Mouse (Mus musculus) hindlimb bud, embryonic 11.5 days (tissue): ENCODE measurements at regions not wholly inside any gene's neighbourhood (a gene's known extent, or its start where the extent isn't known, plus 50 kb on each side); places are given as distances from the start of the nearest gene placed in this dataset.

Source experiments
- DNase-seq: peaks from one replicate; pipeline ENCODE4 v3.0.0-alpha.2; 2012; ENCODE audit warnings: low read depth, low spot score; ENCODE audit errors: extremely low spot score

- no peak for DNase-seq
Observed at GRCm38 (mm10) chr9:120628794-120629560, 57.7 kb downstream of the Rpl14 start.

- DNase-seq, result no peak
Observed at GRCm38 (mm10) chr9:120629609-120630008, 58.4 kb downstream of the Rpl14 start.

GRCm38 (mm10) chr9:120632821-120633220 lies 61.6 kb downstream of the Rpl14 start:
- no peak for DNase-seq

GRCm38 (mm10) chr9:120642656-120643055 lies 71.4 kb downstream of the Rpl14 start:
- no peak for DNase-seq

DNA sequence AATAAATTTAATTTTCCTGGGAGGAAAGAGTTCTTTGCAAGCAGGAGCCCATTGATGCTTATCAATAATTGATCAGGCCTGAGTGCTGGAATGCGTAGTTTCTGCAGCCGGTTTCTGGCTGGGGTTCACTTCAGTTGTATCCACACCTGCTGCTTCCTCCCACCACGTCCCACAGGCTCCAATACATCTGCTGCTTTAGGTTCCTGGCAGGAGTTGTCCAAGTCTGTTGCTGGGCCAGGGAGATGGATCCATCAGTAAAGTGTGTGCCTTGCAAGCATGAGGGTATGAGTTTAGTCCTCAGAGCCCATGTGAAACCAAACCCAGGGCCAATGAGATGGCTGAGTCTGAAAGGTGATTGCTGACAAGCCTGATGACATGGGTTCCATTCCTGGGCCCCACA lies 72.1 kb downstream of the Rpl14 start:
- no peak for DNase-seq

DNA sequence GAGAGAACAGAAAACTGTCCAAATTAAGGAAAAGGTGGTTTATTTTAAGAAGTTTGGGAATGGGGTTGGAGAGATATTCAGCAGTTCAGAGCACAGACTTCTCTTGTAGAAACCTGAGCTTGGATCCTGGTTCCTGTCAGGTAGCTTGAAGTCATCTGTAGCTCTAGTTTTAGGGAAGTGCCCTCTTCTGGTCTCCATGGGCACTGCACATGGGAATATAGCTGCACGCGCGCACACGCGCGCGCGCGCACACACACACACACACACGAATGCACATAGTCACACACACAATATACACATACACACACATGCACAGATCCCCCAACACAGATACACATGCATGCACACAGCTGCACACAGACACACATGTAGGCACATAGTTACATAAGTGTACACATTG lies 74.5 kb downstream of the Rpl14 start:
- DNase-seq, result no peak

DNA sequence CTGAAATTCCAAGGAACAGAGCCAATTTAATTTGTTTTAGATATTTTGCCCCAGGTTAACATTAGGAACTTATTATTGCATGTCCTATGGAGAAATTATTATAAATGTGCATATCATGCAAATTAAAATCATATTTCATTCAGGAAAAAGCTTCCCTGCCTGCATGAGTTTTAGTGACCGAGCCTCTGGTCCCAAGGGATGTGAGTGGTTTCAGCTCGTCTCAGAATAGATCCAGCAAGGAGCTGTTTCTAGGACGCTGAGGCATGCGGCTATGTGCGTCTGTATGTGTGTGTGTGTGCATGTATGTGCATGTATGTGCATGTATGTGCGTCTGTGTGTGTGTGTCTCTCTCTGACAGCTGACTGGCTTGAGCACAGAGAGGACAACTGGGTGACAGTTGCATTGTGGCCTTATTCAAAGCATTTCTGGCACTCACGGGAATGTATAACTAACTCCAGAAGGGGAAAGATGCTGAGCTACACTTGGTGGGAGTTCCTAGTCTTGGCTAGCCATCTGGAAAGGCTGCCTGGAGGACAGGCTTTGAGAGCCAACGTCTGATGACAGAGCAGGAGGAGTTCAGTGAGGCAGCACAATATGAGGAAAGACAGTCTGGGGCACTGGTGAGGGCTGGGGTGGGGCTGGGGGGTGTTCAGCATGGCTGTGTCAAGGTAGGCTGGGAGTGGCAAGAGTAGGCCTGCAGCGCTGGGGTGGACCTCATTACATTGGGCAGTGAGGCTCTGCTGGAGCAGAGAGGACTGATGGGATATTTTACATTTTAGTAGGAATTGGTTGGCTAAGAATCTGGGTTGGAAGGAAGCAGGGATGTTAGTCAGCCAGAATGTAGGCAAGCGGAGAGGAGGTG lies 75.8 kb downstream of the Rpl14 start:
- no peak for DNase-seq

DNA sequence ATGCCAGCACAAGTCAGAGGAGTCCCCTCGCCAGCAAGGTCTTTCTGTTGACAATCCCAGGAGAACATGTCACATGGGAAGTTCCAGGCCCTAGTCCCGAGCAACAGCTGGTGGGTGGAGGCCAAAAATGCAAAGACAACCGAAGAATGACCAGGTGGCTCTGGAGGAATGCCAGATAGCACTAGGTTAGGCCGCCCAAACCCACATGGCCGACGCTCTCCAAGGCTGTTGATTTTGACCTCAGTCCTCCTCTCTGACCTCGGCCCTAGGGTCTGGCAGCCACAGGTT lies 76.4 kb downstream of the Rpl14 start:
- no peak for DNase-seq

DNA sequence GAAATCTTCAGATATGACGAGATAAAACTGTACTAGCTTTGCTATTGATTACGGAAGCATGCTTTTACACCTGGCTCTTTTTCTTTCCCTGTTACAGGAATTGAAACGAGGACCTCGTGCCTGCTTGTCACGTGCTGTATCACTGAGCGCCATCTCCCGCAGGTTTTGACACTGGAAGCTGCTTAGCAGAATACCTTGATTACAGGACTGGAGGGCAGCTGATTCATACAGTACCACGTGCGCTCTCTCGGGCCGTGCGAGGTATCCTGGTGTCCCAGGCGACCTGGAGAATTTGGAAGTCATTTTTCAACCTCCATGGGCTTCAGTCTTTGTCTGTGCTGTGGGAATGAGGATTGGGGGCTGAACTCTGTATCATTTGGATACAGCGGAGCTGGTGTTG lies 81.5 kb downstream of the Rpl14 start:
- no peak for DNase-seq

- DNase-seq, result no peak
Observed at GRCm38 (mm10) chr9:120653170-120653569, 81.9 kb downstream of the Rpl14 start.

DNA sequence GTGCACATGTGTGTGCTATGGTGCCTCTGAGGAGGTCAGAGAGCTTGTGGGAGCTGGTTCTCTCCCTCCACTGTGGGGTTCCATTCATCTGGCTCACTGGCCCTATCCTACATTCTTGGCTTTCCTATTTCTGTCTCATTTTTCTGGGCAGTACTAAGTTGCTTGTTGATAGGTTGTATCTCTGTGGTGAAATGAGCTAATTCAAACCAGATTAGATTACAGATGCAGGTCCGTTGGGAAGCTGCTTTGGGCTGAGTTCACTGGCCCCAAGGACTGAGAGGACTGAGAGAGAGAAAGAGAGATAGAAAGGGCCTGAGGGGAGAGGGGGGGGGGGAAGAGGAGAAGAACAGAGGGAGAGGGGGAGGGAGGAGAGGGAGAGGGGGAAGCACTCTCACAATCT lies 83.5 kb downstream of the Rpl14 start:
- DNase-seq, result no peak

DNA sequence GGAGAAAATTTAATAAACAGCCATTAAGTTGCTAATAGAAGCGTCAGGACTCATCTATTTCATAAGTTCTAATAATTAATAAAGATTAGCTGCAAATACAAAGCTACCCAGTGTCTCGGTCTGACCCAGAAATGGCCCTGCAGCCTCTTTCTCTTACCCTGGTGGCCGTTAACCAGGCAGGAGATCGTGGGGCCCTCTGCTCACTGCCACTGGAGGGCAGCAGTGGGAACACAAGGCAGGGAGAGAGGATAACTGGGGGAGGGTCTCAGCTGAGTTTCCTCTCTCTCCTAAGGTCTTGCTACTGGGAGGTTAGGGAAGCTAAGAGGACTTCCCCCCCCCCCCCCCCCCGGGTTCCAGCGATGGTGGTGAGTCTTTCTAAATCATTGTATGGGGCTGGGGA lies 85.7 kb downstream of the Rpl14 start:
- DNase-seq, result no peak

DNA sequence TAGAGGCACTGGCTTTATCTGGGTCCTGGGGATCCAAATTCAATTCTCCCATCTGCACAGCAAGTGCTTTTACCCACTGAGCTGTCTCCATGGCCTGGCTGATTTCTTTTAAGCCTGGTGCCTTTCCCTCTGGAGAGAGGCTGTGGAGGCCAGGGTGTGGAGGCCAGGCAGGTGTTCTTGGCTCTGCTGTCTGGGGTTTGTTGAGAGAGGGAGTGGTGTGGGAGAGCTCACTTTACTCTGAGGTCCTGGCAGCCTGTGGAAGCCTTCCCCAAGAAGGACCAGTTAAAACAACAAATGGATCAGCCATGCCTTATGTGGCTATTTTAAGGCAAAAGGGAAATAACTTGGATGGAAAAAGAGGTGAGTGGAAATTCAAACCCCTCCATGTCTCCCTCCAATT lies 86.5 kb downstream of the Rpl14 start:
- no peak for DNase-seq

DNA sequence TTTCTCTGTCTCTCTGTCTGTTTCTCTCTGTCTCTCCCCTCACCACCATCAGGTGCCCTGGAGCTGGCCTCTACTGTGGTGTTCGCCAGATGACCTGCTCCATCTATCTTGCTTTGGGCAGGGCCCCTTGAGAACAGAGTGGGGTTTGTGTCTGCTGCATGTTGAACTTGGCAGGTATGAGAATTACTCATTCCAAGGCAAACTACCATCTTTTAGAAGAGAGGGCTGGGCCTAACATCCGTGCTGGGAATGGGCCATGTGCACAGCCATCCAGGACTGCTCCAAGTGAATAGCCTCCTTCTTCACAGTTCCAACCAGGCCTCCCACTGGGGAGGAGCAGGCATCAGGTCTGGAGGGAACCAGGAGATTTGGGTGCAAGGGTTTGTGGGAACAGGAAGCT lies 87.3 kb downstream of the Rpl14 start:
- no peak for DNase-seq

DNA sequence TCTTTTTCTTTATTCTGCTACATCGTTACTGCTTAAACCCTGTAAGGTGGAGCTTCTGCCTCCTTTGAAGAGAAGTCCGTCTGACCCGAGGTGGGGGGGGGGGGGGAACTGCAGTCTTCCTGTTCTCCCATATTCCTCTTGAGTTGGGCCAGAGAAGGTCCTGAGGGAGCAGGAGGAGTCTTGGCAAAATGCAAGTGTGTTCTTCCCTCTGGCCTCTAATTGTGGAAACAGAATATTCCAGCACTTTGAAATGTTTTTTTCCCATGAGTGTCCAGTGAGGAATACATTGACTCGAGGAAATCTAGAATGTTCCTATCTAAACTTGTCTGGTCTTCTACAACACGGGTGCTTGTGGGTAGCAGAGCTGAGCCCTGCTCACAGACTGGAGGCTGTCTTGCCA lies 90.0 kb downstream of the Rpl14 start:
- no peak for DNase-seq

DNA sequence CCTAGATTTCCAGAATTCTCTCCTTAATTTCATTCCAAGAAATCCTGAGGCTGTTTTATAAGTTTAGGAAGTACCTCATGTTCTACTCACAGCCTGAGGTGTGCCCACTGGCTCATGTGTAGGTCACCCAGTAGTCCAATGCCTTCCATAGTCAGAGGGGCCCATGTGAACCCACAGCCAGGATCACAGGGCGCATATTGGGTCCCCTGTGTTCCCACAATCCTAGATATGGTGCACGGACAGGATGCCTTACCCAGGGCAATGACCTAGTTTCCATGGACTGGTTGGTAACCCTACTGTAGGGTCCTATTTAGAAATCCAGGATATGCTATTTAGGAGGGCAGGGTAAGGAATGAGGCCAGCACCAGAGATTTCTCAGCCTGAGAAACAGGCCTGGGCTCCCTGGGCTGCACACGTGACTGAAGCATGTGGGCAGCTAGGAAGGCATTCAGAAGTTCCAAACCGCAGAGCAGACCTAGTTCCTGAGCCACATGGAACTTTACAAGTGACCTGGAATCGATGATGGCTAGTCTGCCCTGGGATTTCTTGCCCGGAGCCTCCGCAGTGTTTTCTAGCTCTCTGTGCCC lies 90.5 kb downstream of the Rpl14 start:
- DNase-seq, result no peak

GRCm38 (mm10) chr9:120663181-120663580 lies 91.9 kb downstream of the Rpl14 start:
- no peak for DNase-seq

GRCm38 (mm10) chr9:120664086-120664485 lies 92.8 kb downstream of the Rpl14 start:
- DNase-seq, result no peak

- no peak for DNase-seq
Observed at GRCm38 (mm10) chr9:120672452-120672851, 101.2 kb downstream of the Rpl14 start.

DNA sequence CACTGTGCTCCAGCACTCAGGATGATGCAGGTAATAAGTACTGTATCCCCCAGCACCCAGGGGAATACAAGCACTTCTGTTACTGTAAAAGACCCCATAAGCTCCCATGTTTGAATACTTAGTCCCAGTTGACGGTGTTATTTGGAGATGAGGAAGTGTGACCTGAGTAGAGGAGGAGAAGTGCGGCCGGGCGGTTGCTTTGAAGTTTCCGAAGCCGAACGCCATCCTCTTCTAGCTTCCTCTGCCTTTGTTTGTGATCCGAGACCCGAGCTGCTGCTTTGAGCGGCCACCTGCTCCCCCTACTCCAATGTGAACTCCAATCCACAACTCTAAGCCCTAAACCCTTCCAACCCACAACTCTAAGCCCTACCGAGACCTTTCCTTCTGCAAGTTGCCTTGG lies 103.6 kb downstream of the Rpl14 start:
- DNase-seq, result no peak

DNA sequence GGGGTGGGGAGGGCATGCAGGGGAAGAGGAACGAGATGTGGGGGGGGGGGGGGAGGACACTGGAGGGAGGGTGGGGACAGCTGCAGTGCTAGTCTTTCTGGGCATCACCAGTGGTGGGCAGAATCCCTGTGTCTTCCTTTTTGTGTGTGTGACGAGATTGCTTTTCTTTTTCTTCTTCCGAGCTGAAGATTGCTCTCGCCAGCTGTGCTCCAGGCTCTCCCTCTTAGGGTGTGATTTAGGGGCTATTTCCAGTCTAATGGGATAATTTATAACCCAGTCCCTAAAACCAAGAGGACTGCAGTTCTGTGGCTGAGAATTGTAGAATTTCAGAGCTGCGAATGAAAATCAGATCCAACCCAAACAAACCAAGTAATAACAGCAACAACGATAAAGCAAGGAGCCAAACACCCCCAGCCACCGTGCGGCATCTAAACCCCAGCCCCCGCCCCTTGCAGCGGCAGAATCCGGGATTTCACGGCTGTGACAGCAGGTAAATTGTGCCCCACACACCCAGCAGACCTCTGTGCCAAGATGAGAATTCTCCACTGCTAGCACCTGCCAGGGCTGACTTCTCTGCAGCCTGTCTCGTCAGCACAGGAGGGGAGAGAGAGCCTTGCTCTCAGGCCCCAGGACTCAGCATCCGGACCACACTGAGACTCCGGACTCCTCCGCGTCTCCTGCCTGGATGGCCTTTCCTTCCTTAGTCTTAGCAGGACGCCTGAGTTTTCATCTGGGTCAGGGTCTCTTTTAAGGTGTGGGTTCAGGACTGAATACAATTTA lies 104.3 kb downstream of the Rpl14 start:
- DNase-seq, result no peak
